Mouse (Mus musculus) forebrain, embryonic 10.5 days (tissue): ENCODE results near the gene Galnt15. TPM values are rescaled to one million over a fixed set of nuclear protein-coding genes. Genes with fewer than 3 reads are reported as not detected.
A peak's percentile ranks its signal among the peaks of the same experiment; 100 is the strongest.
"Not testable (repeated sequence)": the region's sequence is repeated elsewhere in the genome, so short reads cannot be mapped to it uniquely, and the experiment has no call there.

Experiments used
- DNase-seq: peaks from one replicate; pipeline ENCODE4 v3.0.0-alpha.2; 2017; ENCODE audit warnings: low spot score; ENCODE audit errors: extremely low spot score
- H3K27ac ChIP-seq: fragments of 300-500 bp; sonication (generic); 2 replicates; pipeline ENCODE4 v1.5.1; 2016; ENCODE audit warnings: mild to moderate bottlenecking
- H3K27me3 ChIP-seq: fragments of 300-500 bp; sonication (generic); 2 replicates; pipeline ENCODE4 v1.6.1; 2016; ENCODE audit warnings: mild to moderate bottlenecking; ENCODE audit not compliant: poor library complexity, severe bottlenecking
- H3K36me3 ChIP-seq: fragments of 300-500 bp; sonication (generic); replicated peaks from 2 replicates; pipeline ENCODE4 v1.6.1; 2016; ENCODE audit warnings: mild to moderate bottlenecking, moderate library complexity
- H3K4me1 ChIP-seq: fragments of 300-500 bp; sonication (generic); 2 replicates; pipeline ENCODE4 v1.6.1; 2016
- H3K4me3 ChIP-seq: fragments of 300-500 bp; sonication (generic); 2 replicates; pipeline ENCODE4 v1.5.1; 2016; ENCODE audit warnings: mild to moderate bottlenecking, moderate library complexity
- H3K9me3 ChIP-seq: fragments of 300-500 bp; sonication (generic); 2 replicates; pipeline ENCODE4 v1.6.1; 2016; ENCODE audit warnings: mild to moderate bottlenecking, moderate library complexity
- WGBS: fragments of 180-500 bp; shearing (Covaris S2); methylation state at CpG from one replicate; pipeline ENCODE4 v1.1.7; 2016; 5-methylcytosine and 5-hydroxymethylcytosine counted together
- polyA plus RNA-seq: library from polyadenylated mRNA; unstranded; fragments of >200 nt; fragmentation: Nextera tagmentation; extraction: Ambion mirVana; gene quantifications from 2 replicates; pipeline ENCODE4 v1.2.1, GENCODE M21; 2016

The Galnt15 gene
- polyA plus RNA-seq, 1 experiment from 2014 or later: 0.09 TPM

DNA sequence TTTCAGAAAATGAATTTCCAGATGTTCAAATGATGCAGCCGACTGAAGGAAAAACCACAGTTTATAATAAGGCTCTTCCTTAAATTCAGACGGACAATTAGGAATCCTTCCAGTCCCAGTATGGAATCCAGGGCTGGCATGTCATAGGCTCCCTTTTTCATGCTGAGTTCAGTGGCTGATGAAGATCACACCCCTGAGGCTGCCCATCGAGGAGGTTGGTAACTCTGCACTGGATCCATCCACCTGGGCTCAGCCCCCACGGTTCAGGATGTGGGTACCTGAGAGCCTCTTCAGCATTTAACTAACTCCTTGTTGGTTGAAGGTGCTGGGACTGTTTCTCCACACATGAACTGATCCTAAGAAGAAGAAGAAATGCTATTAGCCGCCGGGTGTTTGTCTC lies 54.1 kb downstream of the Galnt15 start:
- Histone ChIP-seq H3K4me3 (no peak overlapping the region), H3K4me1 (peaks cover 25% of the 10 kb centered on the region), H3K36me3 (peaks cover 33% of the 10 kb centered on the region), H3K9me3 (no peaks in the 10 kb centered on the region), H3K27ac (no peak overlapping the region), H3K27me3 (no peaks in the 10 kb centered on the region)
- DNase-seq: no peak
- WGBS: 97% methylated on average over 6 of the region's 6 CpGs

DNA sequence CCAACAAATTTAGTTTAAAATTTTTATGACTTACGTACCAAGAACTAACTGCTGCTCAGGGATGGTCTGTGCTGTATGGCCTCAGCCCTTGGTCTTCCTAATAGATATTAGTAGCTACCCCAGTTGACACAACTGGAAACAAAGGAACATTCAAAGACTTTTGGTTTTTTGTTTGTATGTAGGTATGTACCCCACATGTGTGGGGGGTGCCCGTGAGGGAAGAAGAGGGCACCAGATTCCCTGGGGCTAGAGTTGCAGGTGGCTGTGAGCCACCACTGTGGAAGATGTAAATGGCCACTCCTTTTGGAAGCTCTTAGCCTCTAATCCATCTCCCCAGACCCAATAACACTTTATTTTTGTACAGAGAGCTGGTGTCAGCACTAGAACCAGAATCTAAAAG lies 54.7 kb downstream of the Galnt15 start:
- no peak for DNase-seq
- WGBS: 94% methylated on average over 2 of the region's 2 CpGs
- H3K4me3 ChIP-seq: no peak overlapping the region
- H3K27ac ChIP-seq: no peak overlapping the region
- H3K4me1 ChIP-seq: peaks cover 25% of the 10 kb centered on the region
- peaks cover 28% of the 10 kb centered on the region for H3K36me3 ChIP-seq
- H3K9me3 ChIP-seq: no peaks in the 10 kb centered on the region
- H3K27me3 ChIP-seq: no peaks in the 10 kb centered on the region

DNA sequence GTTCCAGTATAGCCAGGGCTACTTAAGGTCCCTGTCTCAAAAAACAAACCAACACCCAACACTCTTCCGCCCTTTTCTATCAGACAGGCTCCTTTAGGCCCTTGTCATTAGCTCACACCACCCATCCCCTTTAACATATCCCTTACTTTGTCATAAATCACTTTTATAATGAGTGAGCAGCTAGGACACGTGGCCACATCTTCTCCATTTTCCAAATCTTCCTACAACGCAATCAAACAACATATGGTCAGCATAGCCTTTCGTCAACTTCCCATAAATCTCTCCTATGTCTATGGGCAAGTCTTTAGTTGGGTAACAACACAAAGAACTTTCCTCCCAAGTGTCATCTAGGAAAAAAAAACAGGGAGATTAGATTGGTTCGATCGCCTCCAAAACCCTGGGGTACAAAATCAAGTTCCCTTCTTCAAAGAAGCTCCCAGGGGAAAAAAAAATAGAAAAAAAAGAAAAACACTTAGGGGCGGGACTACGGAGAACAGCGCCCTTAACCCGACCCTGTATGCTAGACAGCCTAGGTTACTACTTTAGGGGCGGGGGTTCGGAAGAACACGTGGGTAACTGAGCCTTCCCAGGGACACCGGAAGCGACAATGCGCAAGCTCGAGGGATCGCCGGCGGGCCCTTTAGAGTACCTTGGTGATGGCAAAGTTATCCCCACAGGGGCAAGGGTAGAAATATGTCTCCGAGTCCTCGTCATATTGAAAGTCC lies 56.1 kb downstream of the Galnt15 start, which contains the start of gene Oxnad1:
Gene Oxnad1, plus strand, starts transcription at position 614 of the 725 bp plus-strand sequence.
- Histone ChIP-seq H3K4me1 (peaks cover 25% of the 10 kb centered on the region), H3K4me3 (peak within 1 kb of the TSS; percentile 74), H3K9me3 (no peaks in the 10 kb centered on the region), H3K36me3 (peaks cover 28% of the 10 kb centered on the region), H3K27me3 (no peaks in the 10 kb centered on the region), H3K27ac (peak within 1 kb of the TSS; percentile 90)
- no peak for DNase-seq
- WGBS: 4% methylated on average over 22 of the region's 22 CpGs

DNA sequence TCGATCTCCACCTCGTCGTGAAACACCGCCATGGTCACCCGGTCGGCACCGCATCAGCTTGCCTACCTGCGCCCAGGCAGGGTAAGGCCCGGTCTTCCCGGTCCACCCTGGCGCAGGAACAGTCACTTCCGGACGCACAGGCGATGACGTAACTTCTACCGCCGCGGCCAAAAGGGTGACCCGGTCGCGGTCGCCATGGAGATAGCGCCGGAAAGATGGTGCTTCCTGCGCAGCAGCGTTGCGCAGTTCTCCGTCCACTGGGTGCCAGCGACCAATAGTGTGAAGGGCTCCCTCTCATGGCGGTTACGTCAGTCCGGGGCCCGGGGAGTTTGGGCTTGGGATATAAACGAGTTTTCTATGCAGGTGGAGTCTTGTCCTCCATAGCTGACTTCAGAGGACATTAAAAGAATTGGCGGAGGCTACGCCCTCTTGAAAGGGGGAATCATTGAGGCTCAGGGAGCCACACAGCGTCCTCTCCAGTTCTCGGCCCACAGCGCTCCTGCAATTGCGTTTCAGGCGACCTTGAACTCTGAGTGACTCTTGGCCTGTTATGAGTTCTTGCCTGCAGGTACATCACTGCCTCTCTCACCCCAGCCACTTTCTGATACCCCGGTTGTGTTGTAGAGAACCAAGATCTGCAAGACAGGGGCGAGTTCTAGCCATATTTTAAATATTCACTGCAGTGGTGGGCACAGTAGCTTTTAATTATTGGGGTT lies 56.9 kb downstream of the Galnt15 start, which contains the start of gene Dph3:
Gene Dph3, minus strand, starts transcription at position 244 of the 716 bp plus-strand sequence.
- under 1% methylated on average over 43 of the region's 43 CpGs for WGBS
- H3K4me3 ChIP-seq: peak within 1 kb of the TSS; percentile 74
- DNase-seq: peak; percentile 99
- H3K9me3 ChIP-seq: no peaks in the 10 kb centered on the region
- peaks cover 25% of the 10 kb centered on the region for H3K36me3 ChIP-seq
- peak within 1 kb of the TSS; percentile 90 for H3K27ac ChIP-seq
- H3K4me1 ChIP-seq: peaks cover 25% of the 10 kb centered on the region
- H3K27me3 ChIP-seq: no peaks in the 10 kb centered on the region

DNA sequence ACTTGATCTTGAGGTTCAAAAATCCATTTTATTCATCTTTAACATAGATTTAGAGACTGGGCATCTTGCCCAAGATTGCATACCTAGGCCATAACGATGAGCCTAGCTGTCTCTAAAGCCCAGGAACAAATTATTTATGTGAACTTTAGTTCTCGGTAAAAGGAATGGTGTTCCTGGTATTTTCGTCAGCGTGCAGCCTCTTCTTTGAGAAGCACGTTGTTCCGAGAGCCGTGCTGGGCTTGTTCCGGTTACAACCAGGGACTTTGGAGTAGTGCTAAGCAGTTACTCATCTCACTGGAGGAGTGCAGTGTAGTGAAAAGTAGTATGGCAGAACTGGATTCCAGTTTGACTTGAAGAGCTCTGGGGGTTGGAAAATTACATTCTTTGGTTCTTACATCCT lies 57.4 kb downstream of the Galnt15 start:
- Histone ChIP-seq H3K36me3 (peaks cover 20% of the 10 kb centered on the region), H3K27ac (peak overlapping the region; percentile 90), H3K9me3 (no peaks in the 10 kb centered on the region), H3K27me3 (no peaks in the 10 kb centered on the region), H3K4me3 (peak overlapping the region; percentile 74), H3K4me1 (peaks cover 25% of the 10 kb centered on the region)
- no peak for DNase-seq
- 43% methylated on average over 8 of the region's 8 CpGs for WGBS

DNA sequence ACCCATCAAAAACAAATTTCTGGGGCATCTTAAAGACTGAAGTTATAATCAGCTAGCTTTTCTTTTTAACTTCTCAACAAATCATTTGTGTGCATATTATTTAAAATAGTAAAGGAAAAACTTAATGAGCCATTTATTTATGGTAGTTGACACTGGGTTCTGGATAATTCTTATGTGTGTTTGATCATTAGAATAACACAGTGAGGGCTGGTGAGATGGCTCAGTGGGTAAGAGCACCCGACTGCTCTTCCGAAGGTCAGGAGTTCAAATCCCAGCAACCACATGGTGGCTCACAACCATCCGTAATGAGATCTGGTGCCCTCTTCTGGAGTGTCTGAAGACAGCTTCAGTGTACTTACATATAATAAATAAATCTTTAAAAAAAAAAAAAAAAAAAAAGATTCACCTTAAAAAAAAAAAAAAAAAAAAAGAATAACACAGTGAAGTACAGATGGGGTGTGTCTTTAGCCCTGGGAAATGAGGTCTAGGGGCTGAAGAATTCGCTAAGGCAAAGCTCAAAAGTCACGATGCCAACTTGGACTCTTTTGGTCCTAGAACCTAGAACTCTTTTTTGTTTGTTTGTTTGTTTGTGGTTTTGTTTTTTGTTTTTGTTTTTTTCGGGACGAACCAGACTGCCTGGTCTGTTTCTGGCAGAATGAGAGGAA lies 58.9 kb downstream of the Galnt15 start:
- Histone ChIP-seq H3K4me1 (peaks cover 33% of the 10 kb centered on the region), H3K36me3 (peaks cover 19% of the 10 kb centered on the region)
- H3K27ac ChIP-seq, H3K27me3 ChIP-seq, DNase-seq, H3K4me3 ChIP-seq, H3K9me3 ChIP-seq: not testable (repeated sequence)
- 90% methylated on average over 7 of the region's 7 CpGs for WGBS

DNA sequence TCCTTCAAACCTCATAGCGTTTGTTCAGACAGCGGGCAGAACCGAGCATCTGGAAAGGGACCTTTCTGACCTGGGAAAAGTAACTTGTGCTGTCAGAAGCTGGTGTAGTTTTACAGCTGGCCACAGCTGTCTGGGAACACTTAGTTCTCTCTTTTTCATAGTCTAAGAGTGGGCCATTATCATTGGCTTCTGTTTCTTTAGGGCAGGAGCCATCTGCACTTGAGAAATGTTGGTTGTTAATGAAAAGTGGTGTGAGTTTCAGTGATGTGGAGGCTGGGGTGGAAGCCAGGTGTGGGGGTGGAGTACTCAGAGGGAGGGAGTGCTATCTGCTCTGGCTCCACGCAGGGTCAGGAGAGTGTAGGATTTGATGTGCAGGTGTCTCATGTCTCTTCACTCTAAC lies 62.3 kb downstream of the Galnt15 start:
- Histone ChIP-seq H3K4me3 (no peak overlapping the region), H3K4me1 (peaks cover 21% of the 10 kb centered on the region), H3K36me3 (peaks cover 45% of the 10 kb centered on the region), H3K27ac (no peak overlapping the region), H3K27me3 (no peaks in the 10 kb centered on the region), H3K9me3 (no peaks in the 10 kb centered on the region)
- DNase-seq: no peak
- WGBS: 61% methylated on average over 4 of the region's 4 CpGs

DNA sequence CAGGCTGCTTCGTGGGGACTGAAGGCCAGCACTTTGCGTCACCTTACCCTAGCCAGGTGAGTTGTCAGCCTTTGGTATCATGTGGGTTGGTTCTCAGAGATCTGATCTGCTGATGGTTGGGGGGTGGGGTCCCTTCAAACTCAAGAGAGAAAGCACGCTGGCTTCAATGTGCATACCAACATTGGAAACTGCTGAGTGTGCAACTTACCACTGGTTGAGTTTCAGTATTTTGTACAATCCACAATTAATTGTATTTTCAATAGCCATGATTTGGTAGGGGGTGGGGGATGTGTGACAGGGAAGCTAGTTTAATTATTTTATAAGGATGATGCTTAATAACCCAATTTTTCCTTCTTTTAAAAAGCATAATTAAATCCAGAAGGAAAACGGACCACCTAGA lies 62.9 kb downstream of the Galnt15 start:
- no peaks in the 10 kb centered on the region for H3K27me3 ChIP-seq
- H3K4me3 ChIP-seq: no peak overlapping the region
- H3K4me1 ChIP-seq: peaks cover 15% of the 10 kb centered on the region
- no peak for DNase-seq
- no peak overlapping the region for H3K27ac ChIP-seq
- no peaks in the 10 kb centered on the region for H3K9me3 ChIP-seq
- peaks cover 50% of the 10 kb centered on the region for H3K36me3 ChIP-seq
- WGBS: 90% methylated on average over 4 of the region's 4 CpGs

DNA sequence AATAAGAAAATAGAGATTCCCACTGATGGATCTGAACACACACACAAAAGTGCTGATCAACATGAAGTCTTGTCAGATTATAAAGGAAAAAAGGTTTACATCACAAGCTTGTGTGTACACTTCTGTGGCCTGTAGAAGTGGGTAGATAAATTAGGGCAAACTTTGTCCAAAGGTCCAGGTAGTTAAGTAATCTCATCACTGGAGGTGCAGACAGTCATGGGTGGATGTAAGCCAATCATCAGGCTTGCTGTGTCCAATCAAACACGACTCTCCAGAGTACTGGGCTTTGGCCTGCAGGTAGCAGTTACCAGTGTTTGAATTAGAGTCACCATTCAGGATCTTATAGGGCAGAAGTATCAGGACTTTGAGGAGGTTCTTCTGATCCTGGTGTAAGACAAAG lies 64.2 kb downstream of the Galnt15 start:
- Histone ChIP-seq H3K4me3 (no peak overlapping the region), H3K27me3 (no peaks in the 10 kb centered on the region), H3K9me3 (no peaks in the 10 kb centered on the region), H3K4me1 (peaks cover 8% of the 10 kb centered on the region; the same call in 1 of the 2 replicates), H3K27ac (no peak overlapping the region), H3K36me3 (peaks cover 63% of the 10 kb centered on the region)
- 84% methylated on average over 1 of the region's 1 CpGs for WGBS
- no peak for DNase-seq

DNA sequence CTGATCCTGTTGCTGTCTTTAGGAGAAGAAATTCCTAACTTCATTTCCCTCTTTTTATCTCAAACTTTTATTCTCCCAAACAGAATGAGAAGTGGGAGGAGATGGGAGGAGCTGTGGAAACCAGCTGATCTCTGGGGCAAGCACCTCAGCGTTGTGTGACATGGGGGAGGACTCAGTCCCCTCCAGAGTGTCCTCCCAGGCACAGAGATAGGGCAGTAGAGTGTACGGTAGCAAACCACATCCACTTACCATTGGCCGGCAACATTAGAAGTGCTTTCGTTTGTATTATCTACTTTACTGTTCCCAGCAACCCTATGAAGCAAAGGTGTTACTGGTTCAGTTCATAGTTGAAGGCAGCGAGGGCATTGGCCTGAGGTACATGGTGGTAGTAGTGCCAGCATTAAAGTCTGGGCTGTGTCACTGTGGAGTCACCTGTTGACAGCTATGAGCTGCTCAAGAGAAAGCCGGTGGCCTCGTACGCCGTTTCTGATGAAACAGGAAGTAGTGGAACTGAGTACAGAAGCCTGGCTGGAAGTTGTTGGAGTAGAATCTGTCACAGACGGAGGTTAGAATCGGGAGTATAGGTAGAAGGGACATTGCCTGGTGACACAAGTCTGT lies 64.8 kb downstream of the Galnt15 start:
- DNase-seq: no peak
- Histone ChIP-seq H3K27me3 (no peaks in the 10 kb centered on the region), H3K4me1 (peaks cover 8% of the 10 kb centered on the region; the same call in 1 of the 2 replicates), H3K27ac (no peak overlapping the region), H3K9me3 (no peaks in the 10 kb centered on the region), H3K36me3 (peaks cover 69% of the 10 kb centered on the region), H3K4me3 (no peak overlapping the region)
- WGBS: 92% methylated on average over 11 of the region's 11 CpGs

DNA sequence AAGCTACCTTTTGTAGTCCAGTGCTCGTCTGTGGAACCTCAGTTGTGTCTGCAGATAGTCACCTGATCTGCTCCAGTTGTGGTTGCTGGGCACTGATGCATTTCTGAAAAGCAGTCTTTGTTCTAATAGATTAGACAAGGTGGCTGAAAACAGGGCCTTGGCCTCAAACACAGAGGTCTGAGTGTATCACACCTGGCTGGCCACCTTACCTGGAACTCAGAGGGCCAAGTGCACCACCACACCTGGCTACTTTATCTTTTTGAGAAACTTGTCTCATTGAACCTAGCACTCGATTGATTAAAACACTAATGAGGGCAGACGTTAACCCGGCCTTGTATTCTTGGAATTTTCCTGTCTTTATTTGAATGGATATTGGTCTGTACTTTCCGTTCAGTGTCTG lies 66.9 kb downstream of the Galnt15 start:
- no peak overlapping the region for H3K4me3 ChIP-seq
- H3K36me3 ChIP-seq: peaks cover 90% of the 10 kb centered on the region
- H3K4me1 ChIP-seq: peaks cover 8% of the 10 kb centered on the region; the same call in 1 of the 2 replicates
- H3K27ac ChIP-seq: no peak overlapping the region
- 88% methylated on average over 5 of the region's 5 CpGs for WGBS
- no peak for DNase-seq
- no peaks in the 10 kb centered on the region for H3K27me3 ChIP-seq
- H3K9me3 ChIP-seq: no peaks in the 10 kb centered on the region

DNA sequence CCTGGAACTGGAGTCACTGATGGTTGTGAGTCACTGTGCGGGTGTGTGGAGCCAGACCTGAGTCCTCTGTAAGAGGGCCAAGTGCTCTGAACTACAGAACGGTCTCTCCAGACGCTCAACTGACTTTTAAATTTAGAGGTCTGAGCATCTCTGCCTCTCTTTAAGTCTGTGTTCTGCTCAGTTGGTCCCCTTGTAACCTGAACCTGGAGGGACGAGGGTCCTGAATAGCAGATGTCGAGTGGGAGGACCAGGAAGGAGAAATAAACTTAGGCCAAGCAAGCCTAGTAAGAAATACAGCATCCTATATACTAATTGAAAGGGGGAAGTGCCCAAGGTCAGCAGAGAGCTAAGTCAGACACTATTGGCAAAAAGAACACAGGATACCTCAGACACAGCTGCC lies 68.0 kb downstream of the Galnt15 start:
- no peaks in the 10 kb centered on the region for H3K27me3 ChIP-seq
- peaks cover 4% of the 10 kb centered on the region; the same call in 1 of the 2 replicates for H3K4me1 ChIP-seq
- no peaks in the 10 kb centered on the region for H3K9me3 ChIP-seq
- H3K27ac ChIP-seq: no peak overlapping the region
- H3K36me3 ChIP-seq: peaks cover 93% of the 10 kb centered on the region
- 90% methylated on average over 5 of the region's 5 CpGs for WGBS
- no peak overlapping the region for H3K4me3 ChIP-seq
- DNase-seq: no peak
